In the genomic region with DNA sequence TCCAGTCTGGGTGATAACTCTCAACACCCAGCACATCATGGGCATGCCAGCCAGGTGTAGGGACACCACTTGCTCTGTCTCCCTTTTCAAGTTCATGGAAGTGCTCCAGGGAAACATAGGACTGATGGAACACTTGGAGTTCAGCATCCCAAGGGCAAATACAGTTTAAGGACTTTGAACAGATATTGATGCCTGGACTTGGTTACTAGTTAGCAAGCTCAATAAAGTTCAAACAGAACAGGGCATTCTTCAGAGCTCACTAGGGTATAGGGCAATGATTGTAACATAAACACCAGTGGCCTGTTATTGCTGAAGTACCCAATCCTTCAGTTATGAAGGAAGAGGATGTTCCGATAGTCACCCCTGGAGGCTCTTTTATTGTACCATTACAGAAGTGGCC, we compare ENCODE assay signal across 28 mouse cellular contexts.
"Had no signal": no experiment of that assay in that cellular context is flagged by ENCODE, and none has a peak within 500 bp of the region (broad histone marks: within the 10 kb centered on the region; RNA-seq: fewer than 3 reads in every experiment).

No protein-coding gene starts in this region.

- H3K4me1 ChIP-seq: embryonic facial prominence, embryonic 10.5 days; embryonic facial prominence, embryonic 12.5 days; embryonic facial prominence, embryonic 13.5 days; embryonic facial prominence, embryonic 15.5 days; forebrain, embryonic 10.5 days; forebrain, embryonic 12.5 days; forebrain, embryonic 13.5 days; forebrain, embryonic 15.5 days had no signal

- DNase-seq: cerebellum, adult 18-20 months; cerebellum, adult 2 months; cerebellum, adult 8-10 months; cerebellum, adult 9-10 months; cerebellum, adult 9-11 months; cerebellum, postnatal 10 days; cerebellum, postnatal 14 days; cerebellum, postnatal 25 days; cerebellum, postnatal 36 days; embryo, embryonic 11 days; forebrain, postnatal 0 days; gastrocnemius, adult 2 months; gastrocnemius, postnatal 10 days; gastrocnemius, postnatal 14 days; gastrocnemius, postnatal 25 days; gastrocnemius, postnatal 36 days; heart, adult 18-20 months had no signal

- H3K4me2 ChIP-seq: embryonic facial prominence, embryonic 12.5 days; embryonic facial prominence, embryonic 13.5 days; embryonic facial prominence, embryonic 15.5 days; forebrain, embryonic 12.5 days; forebrain, embryonic 13.5 days; forebrain, embryonic 15.5 days had no signal

- ATAC-seq: forebrain, embryonic 13.5 days; forebrain, embryonic 14.5 days; forebrain, embryonic 15.5 days; forebrain, embryonic 16.5 days; forebrain, postnatal 0 days had no signal

- H3K9me3 ChIP-seq: embryonic facial prominence, embryonic 10.5 days; embryonic facial prominence, embryonic 12.5 days; embryonic facial prominence, embryonic 13.5 days; embryonic facial prominence, embryonic 15.5 days; forebrain, embryonic 10.5 days; forebrain, embryonic 12.5 days; forebrain, embryonic 13.5 days; forebrain, embryonic 15.5 days had no signal

- H3K36me3 ChIP-seq: embryonic facial prominence, embryonic 10.5 days; embryonic facial prominence, embryonic 12.5 days; embryonic facial prominence, embryonic 13.5 days; embryonic facial prominence, embryonic 15.5 days; forebrain, embryonic 10.5 days; forebrain, embryonic 12.5 days; forebrain, embryonic 15.5 days had no signal

- H3K27me3 ChIP-seq: embryonic facial prominence, embryonic 12.5 days; embryonic facial prominence, embryonic 13.5 days; embryonic facial prominence, embryonic 15.5 days; forebrain, embryonic 12.5 days; forebrain, embryonic 13.5 days; forebrain, embryonic 15.5 days had no signal

- H3K27ac ChIP-seq: embryonic facial prominence, embryonic 10.5 days; embryonic facial prominence, embryonic 12.5 days; embryonic facial prominence, embryonic 13.5 days; embryonic facial prominence, embryonic 15.5 days; forebrain, embryonic 10.5 days; forebrain, embryonic 12.5 days; forebrain, embryonic 13.5 days; forebrain, embryonic 15.5 days; gastrocnemius, adult 2 months had no signal

- H3K9ac ChIP-seq: embryonic facial prominence, embryonic 12.5 days; embryonic facial prominence, embryonic 13.5 days; embryonic facial prominence, embryonic 15.5 days; forebrain, embryonic 12.5 days; forebrain, embryonic 13.5 days; forebrain, embryonic 15.5 days; forebrain, postnatal 0 days had no signal

- H3K4me3 ChIP-seq: embryonic facial prominence, embryonic 10.5 days; embryonic facial prominence, embryonic 12.5 days; embryonic facial prominence, embryonic 13.5 days; embryonic facial prominence, embryonic 15.5 days; erythroblast, embryonic 14.5 days; forebrain, embryonic 10.5 days; forebrain, embryonic 12.5 days; forebrain, embryonic 13.5 days; forebrain, embryonic 15.5 days; gastrocnemius, adult 2 months had no signal
